Mouse (Mus musculus): ENCODE data around the gene Mitf. TPM values are rescaled to one million over a fixed set of nuclear protein-coding genes. Genes with fewer than 3 reads are reported as not detected.

Gene Mitf
- polyA plus RNA-seq, 1 experiment from 2014 or later, result 1.7 TPM

DNA sequence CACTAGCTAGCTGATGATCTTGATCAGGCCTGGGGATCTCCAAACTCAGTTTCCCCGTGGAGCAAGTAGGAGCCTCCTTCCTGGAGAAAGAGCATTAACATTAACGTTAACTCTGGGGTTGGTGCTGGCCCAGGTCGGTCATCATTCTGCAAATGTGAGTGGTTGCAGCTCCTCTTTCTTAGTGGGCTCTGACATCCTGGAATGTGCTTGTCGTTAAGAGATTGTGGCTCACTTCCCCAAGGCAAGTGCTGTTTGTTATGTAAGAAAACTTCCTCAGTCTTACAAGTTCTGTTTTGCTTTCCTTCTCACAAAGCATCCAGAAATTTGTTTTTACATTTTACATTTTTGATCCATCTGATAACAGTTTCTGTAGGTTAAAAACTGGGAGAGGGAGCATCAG, 7.3 kb downstream of the Mitf start:
- ATAC-seq (replicated peaks; ENCODE audit: low FRiP score), result no peak

DNA sequence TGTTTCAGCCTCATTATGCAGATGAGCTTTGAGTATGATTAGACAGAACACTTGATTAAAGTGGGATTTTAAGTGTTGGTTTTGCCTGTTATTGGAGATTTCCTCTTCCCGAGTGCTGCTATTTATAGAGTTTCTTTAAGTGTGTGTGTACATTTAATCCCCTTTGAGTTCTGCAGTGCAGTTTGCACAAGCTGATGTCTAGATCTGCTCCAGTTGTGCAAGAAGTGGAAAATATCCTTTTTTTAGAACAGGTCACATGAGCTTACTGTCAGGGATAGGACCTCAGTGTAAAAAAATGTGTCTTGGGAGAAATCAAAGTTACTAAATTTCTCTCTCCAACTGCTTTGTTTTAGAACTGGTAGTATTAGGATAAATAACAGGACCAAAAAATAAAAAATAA, 8.9 kb downstream of the Mitf start:
- Histone ChIP-seq H3K27me3 (ENCODE audit: control insufficient read depth, insufficient read depth, low read length) (no peaks in the 10 kb centered on the region), H3K9me3 (ENCODE audit: control insufficient read depth, low read length) (no peaks in the 10 kb centered on the region), H3K4me3 (ENCODE audit: low read depth, low read length) (no peak overlapping the region), H3K4me2 (ENCODE audit: low read depth, low read length, severe bottlenecking) (no peak overlapping the region), H3K36me3 (ENCODE audit: control insufficient read depth, insufficient read depth, low read length) (no peaks in the 10 kb centered on the region), H3K4me1 (replicated peaks; ENCODE audit: control insufficient read depth, insufficient read depth, low read length) (no peaks in the 10 kb centered on the region), H3K9ac (ENCODE audit: low read length) (no peak overlapping the region), H3K27ac (ENCODE audit: low read depth, low read length) (no peak overlapping the region)
- 65% methylated on average over 1 of the region's 1 CpGs for WGBS
- ATAC-seq (replicated peaks; ENCODE audit: low FRiP score) (no peak), DNase-seq (ENCODE audit: low spot score) (no peak)

More for the DNA sequence above, 7.3 kb downstream of the Mitf start:
- Histone ChIP-seq H3K9ac (ENCODE audit: low read length) (no peak overlapping the region), H3K4me3 (ENCODE audit: low read depth, low read length) (no peak overlapping the region), H3K9me3 (ENCODE audit: control insufficient read depth, low read length) (no peaks in the 10 kb centered on the region), H3K4me2 (ENCODE audit: low read depth, low read length, severe bottlenecking) (no peak overlapping the region), H3K36me3 (ENCODE audit: control insufficient read depth, insufficient read depth, low read length) (no peaks in the 10 kb centered on the region), H3K27me3 (ENCODE audit: control insufficient read depth, insufficient read depth, low read length) (no peaks in the 10 kb centered on the region), H3K27ac (ENCODE audit: low read depth, low read length) (no peak overlapping the region), H3K4me1 (replicated peaks; ENCODE audit: control insufficient read depth, insufficient read depth, low read length) (no peaks in the 10 kb centered on the region)
- DNase-seq (ENCODE audit: low spot score), result no peak
- 83% methylated on average over 4 of the region's 4 CpGs for WGBS

- H3K27me3 ChIP-seq (ENCODE audit: control insufficient read depth, insufficient read depth, low read length), result no peaks in the 10 kb centered on the region
- H3K4me3 ChIP-seq (ENCODE audit: low read depth, low read length), result no peak overlapping the region
- DNase-seq (ENCODE audit: low spot score), result no peak
- H3K4me2 ChIP-seq (ENCODE audit: low read depth, low read length, severe bottlenecking), result no peak overlapping the region
- no peaks in the 10 kb centered on the region for H3K9me3 ChIP-seq (ENCODE audit: control insufficient read depth, low read length)
- no peaks in the 10 kb centered on the region for H3K4me1 ChIP-seq (replicated peaks; ENCODE audit: control insufficient read depth, insufficient read depth, low read length)
- WGBS, result 95% methylated on average over 1 of the region's 1 CpGs
- H3K36me3 ChIP-seq (ENCODE audit: control insufficient read depth, insufficient read depth, low read length), result no peaks in the 10 kb centered on the region
- no peak overlapping the region for H3K9ac ChIP-seq (ENCODE audit: low read length)
- H3K27ac ChIP-seq (ENCODE audit: low read depth, low read length), result no peak overlapping the region
- no peak for ATAC-seq (replicated peaks; ENCODE audit: low FRiP score)
These were observed 10.0 kb downstream of the Mitf start for GRCm38 (mm10) chr6:97816806-97817205.

- H3K4me2 ChIP-seq (ENCODE audit: low read depth, low read length, severe bottlenecking), result no peak overlapping the region
- no peak for ATAC-seq (replicated peaks; ENCODE audit: low FRiP score)
These were observed 11.3 kb downstream of the Mitf start for GRCm38 (mm10) chr6:97818128-97818527.

DNA sequence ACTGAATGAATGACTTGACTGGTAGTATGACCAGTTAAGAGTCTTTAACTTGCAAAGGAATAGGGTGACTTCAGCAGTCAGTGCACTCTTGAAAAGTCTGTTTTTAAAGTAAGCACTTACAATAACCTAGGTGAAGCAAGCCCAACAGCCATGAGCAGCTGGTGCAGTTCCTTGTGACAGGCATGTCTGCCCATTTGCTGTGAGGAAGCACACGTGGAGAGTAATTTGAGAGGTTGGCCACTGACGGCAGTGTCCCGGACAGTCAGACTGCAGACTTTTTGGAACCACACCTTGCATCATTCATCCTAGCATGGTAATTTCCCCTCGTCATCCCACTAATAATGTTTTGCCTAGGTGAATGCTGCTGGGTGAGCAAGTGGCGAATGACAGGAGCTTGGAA, 12.1 kb downstream of the Mitf start:
- Histone ChIP-seq H3K27me3 (ENCODE audit: control insufficient read depth, insufficient read depth, low read length) (no peaks in the 10 kb centered on the region), H3K9ac (ENCODE audit: low read length) (no peak overlapping the region), H3K27ac (ENCODE audit: low read depth, low read length) (no peak overlapping the region), H3K9me3 (ENCODE audit: control insufficient read depth, low read length) (no peaks in the 10 kb centered on the region), H3K4me3 (ENCODE audit: low read depth, low read length) (no peak overlapping the region), H3K4me2 (ENCODE audit: low read depth, low read length, severe bottlenecking) (no peak overlapping the region), H3K36me3 (ENCODE audit: control insufficient read depth, insufficient read depth, low read length) (no peaks in the 10 kb centered on the region), H3K4me1 (replicated peaks; ENCODE audit: control insufficient read depth, insufficient read depth, low read length) (no peaks in the 10 kb centered on the region)
- DNase-seq (ENCODE audit: low spot score) (no peak), ATAC-seq (replicated peaks; ENCODE audit: low FRiP score) (no peak)
- WGBS, result 86% methylated on average over 5 of the region's 5 CpGs

More at GRCm38 (mm10) chr6:97818128-97818527, 11.3 kb downstream of the Mitf start:
- Histone ChIP-seq H3K9ac (ENCODE audit: low read length) (no peak overlapping the region), H3K4me1 (replicated peaks; ENCODE audit: control insufficient read depth, insufficient read depth, low read length) (no peaks in the 10 kb centered on the region), H3K9me3 (ENCODE audit: control insufficient read depth, low read length) (no peaks in the 10 kb centered on the region), H3K27me3 (ENCODE audit: control insufficient read depth, insufficient read depth, low read length) (no peaks in the 10 kb centered on the region), H3K27ac (ENCODE audit: low read depth, low read length) (no peak overlapping the region), H3K36me3 (ENCODE audit: control insufficient read depth, insufficient read depth, low read length) (no peaks in the 10 kb centered on the region), H3K4me3 (ENCODE audit: low read depth, low read length) (no peak overlapping the region)
- no peak for DNase-seq (ENCODE audit: low spot score)
- 61% methylated on average over 6 of the region's 6 CpGs for WGBS

DNA sequence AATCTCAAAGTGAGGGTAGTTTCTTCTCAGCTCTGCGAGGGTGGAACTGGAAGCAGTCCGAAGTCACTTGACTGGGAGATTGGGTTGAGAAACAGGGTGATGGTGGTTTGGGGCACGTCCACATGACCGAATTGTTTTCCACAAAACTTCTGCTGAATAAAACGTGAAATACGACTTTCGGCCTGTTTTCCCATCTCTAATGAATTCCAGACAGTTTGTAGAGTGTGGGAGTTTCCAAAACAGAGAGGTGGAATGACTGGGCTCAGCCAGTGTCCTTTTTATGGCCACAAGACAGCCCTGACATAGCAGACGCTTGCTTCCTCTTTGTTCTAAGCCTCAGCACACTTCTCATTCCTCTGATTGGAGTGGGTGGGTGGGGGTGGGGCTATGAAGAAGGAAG, 13.7 kb downstream of the Mitf start:
- DNase-seq (ENCODE audit: low spot score) (no peak), ATAC-seq (replicated peaks; ENCODE audit: low FRiP score) (no peak)
- 84% methylated on average over 8 of the region's 8 CpGs for WGBS
- Histone ChIP-seq H3K9ac (ENCODE audit: low read length) (no peak overlapping the region), H3K4me2 (ENCODE audit: low read depth, low read length, severe bottlenecking) (no peak overlapping the region), H3K4me3 (ENCODE audit: low read depth, low read length) (no peak overlapping the region), H3K27me3 (ENCODE audit: control insufficient read depth, insufficient read depth, low read length) (no peaks in the 10 kb centered on the region), H3K4me1 (replicated peaks; ENCODE audit: control insufficient read depth, insufficient read depth, low read length) (no peaks in the 10 kb centered on the region), H3K27ac (ENCODE audit: low read depth, low read length) (no peak overlapping the region), H3K9me3 (ENCODE audit: control insufficient read depth, low read length) (no peaks in the 10 kb centered on the region), H3K36me3 (ENCODE audit: control insufficient read depth, insufficient read depth, low read length) (no peaks in the 10 kb centered on the region)

DNA sequence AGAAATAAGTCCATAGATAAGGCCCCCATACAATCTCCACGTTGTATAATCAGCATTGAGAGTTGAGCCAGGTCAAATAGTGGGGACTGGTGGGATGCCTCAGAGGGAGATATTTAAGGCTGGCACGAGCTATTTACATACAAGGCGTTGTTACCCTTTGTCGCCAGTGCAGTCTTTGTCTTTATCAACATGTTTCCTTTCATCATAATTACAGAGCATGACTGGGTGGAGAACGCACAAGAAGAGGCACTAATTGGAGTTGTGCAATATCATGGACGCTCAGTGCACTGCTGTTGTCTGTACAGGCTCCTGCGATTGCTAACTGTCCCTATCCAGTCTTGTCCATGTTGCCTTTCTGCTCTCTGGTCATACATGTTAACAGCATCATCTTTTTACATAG, 15.0 kb downstream of the Mitf start:
- H3K4me1 ChIP-seq (replicated peaks; ENCODE audit: control insufficient read depth, insufficient read depth, low read length), result no peaks in the 10 kb centered on the region
- no peaks in the 10 kb centered on the region for H3K36me3 ChIP-seq (ENCODE audit: control insufficient read depth, insufficient read depth, low read length)
- no peak overlapping the region for H3K9ac ChIP-seq (ENCODE audit: low read length)
- no peaks in the 10 kb centered on the region for H3K9me3 ChIP-seq (ENCODE audit: control insufficient read depth, low read length)
- no peak for ATAC-seq (replicated peaks; ENCODE audit: low FRiP score)
- no peaks in the 10 kb centered on the region for H3K27me3 ChIP-seq (ENCODE audit: control insufficient read depth, insufficient read depth, low read length)
- no peak for DNase-seq (ENCODE audit: low spot score)
- no peak overlapping the region for H3K4me3 ChIP-seq (ENCODE audit: low read depth, low read length)
- 87% methylated on average over 7 of the region's 7 CpGs for WGBS
- no peak overlapping the region for H3K4me2 ChIP-seq (ENCODE audit: low read depth, low read length, severe bottlenecking)
- H3K27ac ChIP-seq (ENCODE audit: low read depth, low read length), result no peak overlapping the region

DNA sequence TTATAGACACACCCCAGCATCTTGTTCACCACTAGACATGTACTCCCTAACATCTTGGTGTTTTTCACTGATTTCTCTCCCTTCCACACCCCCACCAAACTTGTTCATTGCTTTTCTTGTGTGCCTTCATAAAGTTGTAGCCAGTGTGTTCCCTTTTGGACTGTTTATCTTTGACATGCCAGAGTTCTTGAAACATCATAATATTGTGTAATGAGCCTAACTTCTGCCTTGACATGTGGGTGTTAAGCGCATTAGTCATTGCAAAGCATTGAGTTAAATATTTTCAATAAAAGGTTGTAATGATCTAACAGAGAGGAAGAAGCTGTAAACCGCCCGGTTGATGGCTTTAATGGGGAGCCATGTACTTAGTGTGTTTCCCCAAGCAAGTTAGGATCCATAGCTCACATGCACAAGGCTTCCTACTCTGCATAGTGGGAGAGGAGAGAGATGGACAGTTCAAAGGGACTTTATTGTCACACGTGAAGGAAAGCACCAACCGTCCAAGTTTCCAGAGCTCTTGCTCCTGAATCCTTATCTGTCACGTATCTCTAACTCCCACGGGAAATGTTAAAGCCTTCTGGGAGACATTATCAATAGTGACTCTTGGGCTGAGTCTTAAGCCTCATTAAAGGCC, 19.9 kb downstream of the Mitf start:
- Histone ChIP-seq H3K36me3 (ENCODE audit: control insufficient read depth, insufficient read depth, low read length) (no peaks in the 10 kb centered on the region), H3K4me2 (ENCODE audit: low read depth, low read length, severe bottlenecking) (no peak overlapping the region), H3K4me1 (replicated peaks; ENCODE audit: control insufficient read depth, insufficient read depth, low read length) (no peaks in the 10 kb centered on the region), H3K27ac (ENCODE audit: low read depth, low read length) (no peak overlapping the region), H3K27me3 (ENCODE audit: control insufficient read depth, insufficient read depth, low read length) (no peaks in the 10 kb centered on the region), H3K9me3 (ENCODE audit: control insufficient read depth, low read length) (no peaks in the 10 kb centered on the region), H3K4me3 (ENCODE audit: low read depth, low read length) (no peak overlapping the region), H3K9ac (ENCODE audit: low read length) (no peak overlapping the region)
- WGBS, result 94% methylated on average over 7 of the region's 7 CpGs
- no peak for ATAC-seq (replicated peaks; ENCODE audit: low FRiP score)
- DNase-seq (ENCODE audit: low spot score), result no peak

GRCm38 (mm10) chr6:97828021-97828420, 21.2 kb downstream of the Mitf start:
- H3K27ac ChIP-seq (ENCODE audit: low read depth, low read length), result no peak overlapping the region
- WGBS, result 66% methylated on average over 3 of the region's 3 CpGs
- H3K36me3 ChIP-seq (ENCODE audit: control insufficient read depth, insufficient read depth, low read length), result no peaks in the 10 kb centered on the region
- H3K27me3 ChIP-seq (ENCODE audit: control insufficient read depth, insufficient read depth, low read length), result no peaks in the 10 kb centered on the region
- H3K9me3 ChIP-seq (ENCODE audit: control insufficient read depth, low read length), result no peaks in the 10 kb centered on the region
- no peak for DNase-seq (ENCODE audit: low spot score)
- H3K4me3 ChIP-seq (ENCODE audit: low read depth, low read length), result no peak overlapping the region
- no peak overlapping the region for H3K4me2 ChIP-seq (ENCODE audit: low read depth, low read length, severe bottlenecking)
- H3K9ac ChIP-seq (ENCODE audit: low read length), result no peak overlapping the region
- H3K4me1 ChIP-seq (replicated peaks; ENCODE audit: control insufficient read depth, insufficient read depth, low read length), result no peaks in the 10 kb centered on the region
- no peak for ATAC-seq (replicated peaks; ENCODE audit: low FRiP score)
